8 mouse cellular contexts compared by ENCODE assay signal in genomic region chr19:7057126-7057721, GRCm38 (mm10). TPM values are rescaled to one million over a fixed set of nuclear protein-coding genes. Genes with fewer than 3 reads are reported as not detected.
DNase-seq lines count a peak whose midpoint lies in the region; ATAC-seq and TF ChIP-seq lines count a peak whose summit lies in the region.

No protein-coding gene starts in this region.

- DNase-seq in layer of hippocampus, adult 9-11 months: peak; percentile 50
- no peak for DNase-seq in layer of hippocampus, adult 9-10 months (ENCODE audit: low spot score)
- no peak for DNase-seq in G1E (ENCODE audit: low spot score)
- DNase-seq in cerebellum, adult 2 months: peak in 1 of 2 experiments; percentile 71

- no peak for TF ChIP-seq POLR2A in cerebellum, adult 2 months (IDR thresholded peaks at IDR 0.05; ENCODE audit: borderline replicate concordance, insufficient read depth, low read length)

- no peak overlapping the region for H3K27ac ChIP-seq in cerebellum, adult 2 months (ENCODE audit: insufficient read depth, low read length)
- no peak overlapping the region for H3K27ac ChIP-seq in hindbrain, embryonic 12.5 days
- H3K27ac ChIP-seq in lung, embryonic 15.5 days: peak overlapping the region; percentile 73
- H3K27ac ChIP-seq in stomach, embryonic 16.5 days (ENCODE audit: low read length): peak overlapping the region; percentile 70

- H3K4me2 ChIP-seq in hindbrain, embryonic 12.5 days (replicated peaks): peak overlapping the region; percentile 99
- peak overlapping the region; percentile 98 for H3K4me2 ChIP-seq in lung, embryonic 15.5 days
- H3K4me2 ChIP-seq in stomach, embryonic 16.5 days (ENCODE audit: low read depth, low read length): peak overlapping the region; percentile 99

- WGBS in cerebellum, adult 2 months: under 1% methylated on average over 16 of the region's 16 CpGs
- WGBS in hindbrain, embryonic 12.5 days: 5% methylated on average over 16 of the region's 16 CpGs
- WGBS in lung, embryonic 15.5 days: under 1% methylated on average over 16 of the region's 16 CpGs
- 5% methylated on average over 16 of the region's 16 CpGs for WGBS in stomach, embryonic 16.5 days

- ATAC-seq in G1E (ENCODE audit: extremely low read depth, insufficient number of reproducible peaks, low FRiP score, poor library complexity, severe bottlenecking): no peak
- ATAC-seq in hindbrain, embryonic 12.5 days (ENCODE audit: low FRiP score): peak; percentile 62
- peak; percentile 43 for ATAC-seq in lung, embryonic 15.5 days (ENCODE audit: borderline replicate concordance, extremely low read depth, low FRiP score, low TSS enrichment)
- ATAC-seq in stomach, embryonic 16.5 days (ENCODE audit: insufficient read depth, low FRiP score): peak; percentile 23
- no peak for ATAC-seq in frontal cortex, adult (ENCODE audit: low TSS enrichment)

- H3K9ac ChIP-seq in hindbrain, embryonic 12.5 days: peak overlapping the region; percentile 65
- peak overlapping the region; percentile 65 for H3K9ac ChIP-seq in lung, embryonic 15.5 days
- peak overlapping the region; percentile 79 for H3K9ac ChIP-seq in stomach, embryonic 16.5 days (ENCODE audit: low read length)

- no peak for TF ChIP-seq CTCF in G1E (IDR thresholded peaks at IDR 0.05; ENCODE audit: low read depth, low read length)
- no peak for TF ChIP-seq CTCF in cerebellum, adult 2 months (IDR thresholded peaks at IDR 0.05; ENCODE audit: borderline replicate concordance, insufficient read depth, low read depth, low read length)

- no peaks in the 10 kb centered on the region for H3K36me3 ChIP-seq in G1E (replicated peaks)
- no peaks in the 10 kb centered on the region for H3K36me3 ChIP-seq in hindbrain, embryonic 12.5 days
- H3K36me3 ChIP-seq in lung, embryonic 15.5 days: no peaks in the 10 kb centered on the region
- H3K36me3 ChIP-seq in stomach, embryonic 16.5 days (ENCODE audit: control insufficient read depth, insufficient read depth, low read length): no peaks in the 10 kb centered on the region

- H3K27me3 ChIP-seq in G1E (ENCODE audit: insufficient read depth, low read length): peaks cover 66% of the 10 kb centered on the region
- H3K27me3 ChIP-seq in cerebellum, adult 2 months (ENCODE audit: control insufficient read depth, insufficient read depth, low read length): no peaks in the 10 kb centered on the region
- peaks cover 44% of the 10 kb centered on the region for H3K27me3 ChIP-seq in hindbrain, embryonic 12.5 days
- no peaks in the 10 kb centered on the region for H3K27me3 ChIP-seq in lung, embryonic 15.5 days
- no peaks in the 10 kb centered on the region for H3K27me3 ChIP-seq in stomach, embryonic 16.5 days (ENCODE audit: control insufficient read depth, insufficient read depth, low read length)

- peak overlapping the region; percentile 54; the same call in 1 of the 2 replicates for H3K4me3 ChIP-seq in G1E (ENCODE audit: low read depth, low read length)
- H3K4me3 ChIP-seq in cerebellum, adult 2 months (replicated peaks; ENCODE audit: insufficient read depth, low read depth, low read length): peak overlapping the region; percentile 40
- peak overlapping the region; percentile 61 for H3K4me3 ChIP-seq in hindbrain, embryonic 12.5 days
- peak overlapping the region; percentile 58 for H3K4me3 ChIP-seq in lung, embryonic 15.5 days
- peak overlapping the region; percentile 69 for H3K4me3 ChIP-seq in stomach, embryonic 16.5 days (replicated peaks; ENCODE audit: low read length)

- H3K4me1 ChIP-seq in G1E (ENCODE audit: insufficient read depth, low read depth, low read length): peaks cover 24% of the 10 kb centered on the region
- peaks cover 2% of the 10 kb centered on the region; the same call in 1 of the 2 replicates for H3K4me1 ChIP-seq in cerebellum, adult 2 months (ENCODE audit: control insufficient read depth, insufficient read depth, low read length)
- H3K4me1 ChIP-seq in hindbrain, embryonic 12.5 days: peaks cover 24% of the 10 kb centered on the region
- peaks cover 33% of the 10 kb centered on the region for H3K4me1 ChIP-seq in lung, embryonic 15.5 days
- H3K4me1 ChIP-seq in stomach, embryonic 16.5 days (ENCODE audit: control insufficient read depth, insufficient read depth, low read length): peaks cover 19% of the 10 kb centered on the region

- no peaks in the 10 kb centered on the region for H3K9me3 ChIP-seq in G1E (replicated peaks)
- H3K9me3 ChIP-seq in hindbrain, embryonic 12.5 days (replicated peaks): no peaks in the 10 kb centered on the region
- no peaks in the 10 kb centered on the region for H3K9me3 ChIP-seq in lung, embryonic 15.5 days
- no peaks in the 10 kb centered on the region for H3K9me3 ChIP-seq in stomach, embryonic 16.5 days (replicated peaks; ENCODE audit: control insufficient read depth, low read length)

RNA-seq across cellular contexts. Expression of gene Macrod1, which starts 0.6 kb away (rescaled TPM):
- not detected in 2 replicates for total RNA-seq in G1E (2014; fragmentation: Nextera tagmentation)
- not detected in 2 replicates for total RNA-seq in G1E (2017)
- polyA plus RNA-seq in G1E (2012): 0.60 and 0.89 TPM in 2 replicates
- 30.8 and 33.8 TPM in 2 replicates for polyA plus RNA-seq in cerebellum, adult 2 months (2012; rRNA removed)
- 5.6 TPM in 2 replicates for polyA plus RNA-seq in hindbrain, embryonic 12.5 days (2016; fragmentation: Nextera tagmentation; extraction: Ambion mirVana)
- polyA plus RNA-seq in lung, embryonic 15.5 days (2015; fragmentation: Nextera tagmentation; extraction: Ambion mirVana): 14.2 and 14.3 TPM in 2 replicates
- polyA plus RNA-seq in stomach, embryonic 16.5 days (2015; fragmentation: Nextera tagmentation; extraction: Ambion mirVana): 10.0 and 14.0 TPM in 2 replicates

RNA-seq across cellular contexts. Expression of gene Stip1, which starts 17.5 kb away (rescaled TPM):
- total RNA-seq in G1E (2014; fragmentation: Nextera tagmentation): 301 and 356 TPM in 2 replicates
- total RNA-seq in G1E (2017): 267 and 279 TPM in 2 replicates
- polyA plus RNA-seq in G1E (2012): 136 and 224 TPM in 2 replicates
- 215 and 217 TPM in 2 replicates for polyA plus RNA-seq in cerebellum, adult 2 months (2012; rRNA removed)
- polyA plus RNA-seq in hindbrain, embryonic 12.5 days (2016; fragmentation: Nextera tagmentation; extraction: Ambion mirVana): 267 and 269 TPM in 2 replicates
- polyA plus RNA-seq in lung, embryonic 15.5 days (2015; fragmentation: Nextera tagmentation; extraction: Ambion mirVana): 244 and 249 TPM in 2 replicates
- 198 and 202 TPM in 2 replicates for polyA plus RNA-seq in stomach, embryonic 16.5 days (2015; fragmentation: Nextera tagmentation; extraction: Ambion mirVana)

RNA-seq across cellular contexts. Expression of gene Fermt3, which starts 38.0 kb away (rescaled TPM):
- 66.2 and 69.5 TPM in 2 replicates for total RNA-seq in G1E (2014; fragmentation: Nextera tagmentation)
- total RNA-seq in G1E (2017): 267 and 318 TPM in 2 replicates
- polyA plus RNA-seq in G1E (2012): 461 and 527 TPM in 2 replicates
- 2.2 and 2.3 TPM in 2 replicates for polyA plus RNA-seq in cerebellum, adult 2 months (2012; rRNA removed)
- 6.3 and 6.5 TPM in 2 replicates for polyA plus RNA-seq in hindbrain, embryonic 12.5 days (2016; fragmentation: Nextera tagmentation; extraction: Ambion mirVana)
- 9.5 and 13.5 TPM in 2 replicates for polyA plus RNA-seq in lung, embryonic 15.5 days (2015; fragmentation: Nextera tagmentation; extraction: Ambion mirVana)
- 17.3 and 18.4 TPM in 2 replicates for polyA plus RNA-seq in stomach, embryonic 16.5 days (2015; fragmentation: Nextera tagmentation; extraction: Ambion mirVana)

RNA-seq across cellular contexts. Expression of gene Flrt1, which starts 48.3 kb away (rescaled TPM):
- total RNA-seq in G1E (2014; fragmentation: Nextera tagmentation) (not detected in 2 replicates), G1E (2017) (0.05 and 0.12 TPM in 2 replicates)
- not detected in 2 replicates for polyA plus RNA-seq in G1E (2012)
- 5.4 and 6.2 TPM in 2 replicates for polyA plus RNA-seq in cerebellum, adult 2 months (2012; rRNA removed)
- 5.5 and 6.6 TPM in 2 replicates for polyA plus RNA-seq in hindbrain, embryonic 12.5 days (2016; fragmentation: Nextera tagmentation; extraction: Ambion mirVana)
- 0.91 and 1.4 TPM in 2 replicates for polyA plus RNA-seq in lung, embryonic 15.5 days (2015; fragmentation: Nextera tagmentation; extraction: Ambion mirVana)
- polyA plus RNA-seq in stomach, embryonic 16.5 days (2015; fragmentation: Nextera tagmentation; extraction: Ambion mirVana): 3.4 and 3.6 TPM in 2 replicates

Comparison
In these comparisons a context has a peak if more than half of its experiments do, and no peak if none do; other contexts are left out.
1. ATAC-seq: peak in hindbrain, embryonic 12.5 days (single experiment), lung, embryonic 15.5 days (single experiment) and stomach, embryonic 16.5 days (single experiment); none in G1E (single experiment) and frontal cortex, adult (single experiment).
2. H3K27ac ChIP-seq: peak in lung, embryonic 15.5 days (single experiment) and stomach, embryonic 16.5 days (single experiment); none in cerebellum, adult 2 months (single experiment) and hindbrain, embryonic 12.5 days (single experiment).
3. RNA of gene Fermt3, which starts 38.0 kb away (polyA plus RNA-seq): 461 to 527 TPM in G1E; 17.3 to 18.4 TPM in stomach, embryonic 16.5 days, 9.5 to 13.5 TPM in lung, embryonic 15.5 days, 6.3 to 6.5 TPM in hindbrain, embryonic 12.5 days and 2.2 to 2.3 TPM in cerebellum, adult 2 months; every median in the first group is over 10 times any median in the second.
4. Peak in every context shown above with its lines, with median percentiles within 50 percentile points of each other: H3K4me3 ChIP-seq, H3K4me2 ChIP-seq and H3K9ac ChIP-seq.